ENCODE assay signal across 24 mouse cellular contexts in the genomic region with DNA sequence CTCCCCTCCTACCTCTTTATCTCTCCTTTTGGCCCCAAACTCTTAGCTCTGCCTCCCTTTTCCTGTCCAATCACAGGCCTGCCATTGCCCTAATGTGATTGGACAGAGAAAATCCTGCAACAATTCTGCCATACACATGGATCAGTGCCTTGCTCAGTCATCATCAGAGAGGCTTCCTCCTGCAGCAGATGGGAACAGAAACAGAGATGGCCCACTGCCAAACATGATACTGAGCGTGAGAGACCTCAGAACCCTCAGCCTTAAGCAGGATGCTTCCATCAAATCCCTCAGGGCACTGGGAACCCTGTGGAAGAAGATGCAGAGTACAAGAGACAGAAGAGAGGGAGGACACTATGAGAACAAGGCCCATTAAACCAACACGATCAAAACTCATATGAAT.
A peak's percentile ranks its signal among the peaks of the same experiment; 100 is the strongest.
DNase-seq lines count a peak whose midpoint lies in the region; ATAC-seq and TF ChIP-seq lines count a peak whose summit lies in the region.
"Had no signal": no experiment of that assay in that cellular context is flagged by ENCODE, and none has a peak within 500 bp of the region (broad histone marks: within the 10 kb centered on the region; RNA-seq: fewer than 3 reads in every experiment).

No protein-coding gene starts in this region.

- no peaks in the 10 kb centered on the region for H3K9me3 ChIP-seq in lung, embryonic 14.5 days (ENCODE audit: low read depth, low read length)
- H3K9me3 ChIP-seq: embryonic facial prominence, embryonic 15.5 days; forebrain, embryonic 10.5 days; forebrain, embryonic 15.5 days; heart, embryonic 15.5 days; hindbrain, embryonic 10.5 days; intestine, embryonic 15.5 days had no signal

- no peaks in the 10 kb centered on the region for H3K4me1 ChIP-seq in lung, embryonic 14.5 days (ENCODE audit: insufficient read depth)
- H3K4me1 ChIP-seq: embryonic facial prominence, embryonic 15.5 days; forebrain, embryonic 10.5 days; forebrain, embryonic 15.5 days; heart, embryonic 15.5 days; hindbrain, embryonic 10.5 days; intestine, embryonic 15.5 days had no signal

- no peak overlapping the region for H3K4me2 ChIP-seq in lung, embryonic 14.5 days
- H3K4me2 ChIP-seq: embryonic facial prominence, embryonic 15.5 days; forebrain, embryonic 15.5 days; heart, embryonic 11.5 days; heart, embryonic 15.5 days; hindbrain, embryonic 14.5 days; intestine, embryonic 15.5 days had no signal

- no peak overlapping the region for H3K9ac ChIP-seq in lung, embryonic 14.5 days
- H3K9ac ChIP-seq: embryonic facial prominence, embryonic 15.5 days; forebrain, embryonic 15.5 days; heart, embryonic 15.5 days; hindbrain, embryonic 14.5 days; intestine, embryonic 15.5 days had no signal

- no peak for ATAC-seq in lung, embryonic 14.5 days (ENCODE audit: insufficient read depth)
- ATAC-seq: CD4-positive, CD25-positive, alpha-beta regulatory T cell, adult 4 months; forebrain, embryonic 15.5 days; intestine, embryonic 15.5 days had no signal

- WGBS in lung, embryonic 14.5 days, result 64% methylated on average over 2 of the region's 2 CpGs

- no peaks in the 10 kb centered on the region for H3K36me3 ChIP-seq in lung, embryonic 14.5 days (ENCODE audit: insufficient read depth)
- H3K36me3 ChIP-seq: embryonic facial prominence, embryonic 15.5 days; forebrain, embryonic 10.5 days; forebrain, embryonic 15.5 days; G1E; heart, embryonic 15.5 days; hindbrain, embryonic 10.5 days; intestine, embryonic 15.5 days had no signal

- H3K27me3 ChIP-seq in lung, embryonic 14.5 days (ENCODE audit: insufficient read depth, low read length), result no peaks in the 10 kb centered on the region
- H3K27me3 ChIP-seq: embryonic facial prominence, embryonic 15.5 days; forebrain, embryonic 15.5 days; heart, embryonic 15.5 days; intestine, embryonic 15.5 days had no signal

- no peak for TF ChIP-seq CTCF in lung, embryonic 14.5 days (IDR thresholded peaks at IDR 0.05; ENCODE audit: low read depth)

- no peak overlapping the region for H3K27ac ChIP-seq in lung, embryonic 14.5 days (ENCODE audit: low read depth)
- H3K27ac ChIP-seq: embryonic facial prominence, embryonic 15.5 days; forebrain, embryonic 10.5 days; forebrain, embryonic 15.5 days; heart, adult 2 months; heart, embryonic 15.5 days; hindbrain, embryonic 10.5 days; hindbrain, embryonic 14.5 days; intestine, embryonic 15.5 days had no signal

- peak; percentile 4 to 14 for DNase-seq in cerebellum, adult 18-20 months
- DNase-seq in cerebellum, adult 11 months, result no peak
- peak; percentile 58 to 69 for DNase-seq in cerebellum, postnatal 25 days
- DNase-seq in cerebellum, adult 11-12 months, result no peak
- DNase-seq in lung, embryonic 14.5 days, result peak; percentile 5
- DNase-seq in lung, postnatal 36 days, result no peak
- DNase-seq in cerebellum, postnatal 36 days, result peak; percentile 24 to 44
- DNase-seq: adrenal gland, adult 8-10 months; adrenal gland, postnatal 36 days; B cell, adult 2 months; embryo, embryonic 11 days; gastrocnemius, postnatal 10 days; heart, adult 2 months had no signal

- no peak overlapping the region for H3K4me3 ChIP-seq in lung, embryonic 14.5 days (ENCODE audit: low read depth, low read length)
- H3K4me3 ChIP-seq: embryonic facial prominence, embryonic 15.5 days; erythroblast, embryonic 14.5 days; forebrain, embryonic 10.5 days; forebrain, embryonic 15.5 days; heart, adult 2 months; heart, embryonic 15.5 days; hindbrain, embryonic 10.5 days; intestine, embryonic 15.5 days had no signal

Comparison
In these comparisons a context has a peak if more than half of its experiments do, and no peak if none do; other contexts are left out.
1. DNase-seq: peak in cerebellum, adult 18-20 months (2 of 2), cerebellum, postnatal 25 days (2 of 2), lung, embryonic 14.5 days (single experiment) and cerebellum, postnatal 36 days (2 of 2); none in cerebellum, adult 11 months (single experiment), cerebellum, adult 11-12 months (single experiment) and lung, postnatal 36 days (single experiment).